22 mouse cellular contexts compared by ENCODE assay signal in the genomic region with DNA sequence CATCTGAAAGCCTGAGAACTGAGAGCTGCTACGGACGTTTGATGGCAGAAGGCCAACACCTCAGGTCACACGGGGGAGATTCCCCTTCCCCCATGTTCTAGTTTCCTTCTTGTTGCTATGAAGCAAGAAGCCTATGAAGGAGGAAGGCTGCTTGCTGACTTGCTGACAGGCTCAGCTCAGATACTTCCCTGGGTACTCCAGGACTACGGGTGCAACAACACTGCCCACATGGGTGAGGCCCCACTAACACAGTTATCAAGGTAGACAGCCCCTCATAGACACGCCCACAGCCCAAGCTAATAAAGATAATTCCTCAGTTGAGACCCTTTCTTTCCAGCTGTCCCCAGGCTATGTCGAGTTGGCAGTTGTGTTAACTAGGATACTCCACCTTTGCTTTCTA. TPM values are rescaled to one million over a fixed set of nuclear protein-coding genes. Genes with fewer than 3 reads are reported as not detected.
A peak's percentile ranks its signal among the peaks of the same experiment; 100 is the strongest.
DNase-seq lines count a peak whose midpoint lies in the region; ATAC-seq and TF ChIP-seq lines count a peak whose summit lies in the region.
"Had no signal": no experiment of that assay in that cellular context is flagged by ENCODE, and none has a peak within 500 bp of the region (broad histone marks: within the 10 kb centered on the region; RNA-seq: fewer than 3 reads in every experiment).

No protein-coding gene starts in this region.

- DNase-seq in heart, postnatal 36 days: no peak
- peak; percentile 32 for DNase-seq in G1E (ENCODE audit: low spot score)
- no peak for DNase-seq in urinary bladder, postnatal 14 days (ENCODE audit: low spot score)
- no peak for DNase-seq in adrenal gland, adult 8-10 months
- DNase-seq in right cerebral cortex, postnatal 25 days: no peak
- DNase-seq: cerebellum, postnatal 25 days; gastrocnemius, postnatal 14 days; kidney, adult 9 months; layer of hippocampus, adult 9-11 months; lung, postnatal 10 days; spleen, adult 18-20 months had no signal

- no peak for ATAC-seq in heart, embryonic 13.5 days (ENCODE audit: extremely low read depth, insufficient number of reproducible peaks, low FRiP score, low TSS enrichment)
- peak; percentile 59 for ATAC-seq in G1E (ENCODE audit: extremely low read depth, insufficient number of reproducible peaks, low FRiP score, poor library complexity, severe bottlenecking)
- ATAC-seq in liver, embryonic 16.5 days (ENCODE audit: low read depth): peak; percentile 89
- ATAC-seq: forebrain, embryonic 15.5 days; midbrain, embryonic 13.5 days; Patski had no signal

- peaks cover 28% of the 10 kb centered on the region for H3K4me1 ChIP-seq in heart, embryonic 13.5 days
- H3K4me1 ChIP-seq in G1E (ENCODE audit: insufficient read depth, low read depth, low read length): peaks cover 45% of the 10 kb centered on the region
- H3K4me1 ChIP-seq in erythroblast, embryonic 14.5 days (ENCODE audit: control insufficient read depth): peaks cover 38% of the 10 kb centered on the region
- H3K4me1 ChIP-seq in liver, embryonic 16.5 days (ENCODE audit: control insufficient read depth, low read depth, low read length): peaks cover 27% of the 10 kb centered on the region
- H3K4me1 ChIP-seq: forebrain, embryonic 15.5 days; hindbrain, embryonic 13.5 days; midbrain, embryonic 13.5 days had no signal

- intact Hi-C loops in heart, postnatal 36 days (cut with DNase I): no loop called here

- 24% methylated on average over 6 of the region's 6 CpGs for WGBS in heart, embryonic 13.5 days
- WGBS in liver, embryonic 16.5 days (ENCODE audit: insufficient replicate concordance): 20% methylated on average over 6 of the region's 6 CpGs

- no peak overlapping the region for H3K4me3 ChIP-seq in heart, embryonic 13.5 days
- no peak overlapping the region; the same call in 1 of the 2 replicates for H3K4me3 ChIP-seq in G1E (ENCODE audit: low read depth, low read length)
- H3K4me3 ChIP-seq in erythroblast, embryonic 14.5 days (replicated peaks): peak overlapping the region; percentile 47
- H3K4me3 ChIP-seq in liver, embryonic 16.5 days (ENCODE audit: low read depth, low read length): peak overlapping the region; percentile 6
- H3K4me3 ChIP-seq: embryonic facial prominence, embryonic 13.5 days; forebrain, embryonic 15.5 days; hindbrain, embryonic 13.5 days; midbrain, embryonic 13.5 days had no signal

- H3K36me3 ChIP-seq in heart, embryonic 13.5 days: no peaks in the 10 kb centered on the region
- peaks cover 12% of the 10 kb centered on the region for H3K36me3 ChIP-seq in G1E (replicated peaks)
- no peaks in the 10 kb centered on the region for H3K36me3 ChIP-seq in erythroblast, embryonic 14.5 days (ENCODE audit: control insufficient read depth)
- H3K36me3 ChIP-seq in liver, embryonic 16.5 days (ENCODE audit: control insufficient read depth, insufficient read depth): no peaks in the 10 kb centered on the region
- H3K36me3 ChIP-seq: embryonic facial prominence, embryonic 13.5 days; forebrain, embryonic 15.5 days; hindbrain, embryonic 13.5 days; midbrain, embryonic 13.5 days had no signal

- no peak overlapping the region for H3K9ac ChIP-seq in heart, embryonic 13.5 days
- H3K9ac ChIP-seq in liver, embryonic 16.5 days (ENCODE audit: low read depth, low read length): peak overlapping the region; percentile 54; the same call in 1 of the 2 replicates
- H3K9ac ChIP-seq: embryonic facial prominence, embryonic 13.5 days; forebrain, embryonic 15.5 days; hindbrain, embryonic 13.5 days; midbrain, embryonic 13.5 days had no signal

- no peaks in the 10 kb centered on the region for H3K27me3 ChIP-seq in heart, embryonic 13.5 days (replicated peaks)
- H3K27me3 ChIP-seq in G1E (ENCODE audit: insufficient read depth, low read length): peaks cover 3% of the 10 kb centered on the region; the same call in 1 of the 2 replicates
- H3K27me3 ChIP-seq in erythroblast, embryonic 14.5 days (ENCODE audit: control insufficient read depth): no peaks in the 10 kb centered on the region
- no peaks in the 10 kb centered on the region for H3K27me3 ChIP-seq in liver, embryonic 16.5 days (ENCODE audit: control insufficient read depth, insufficient read depth, low read depth, low read length)
- H3K27me3 ChIP-seq: embryonic facial prominence, embryonic 13.5 days; forebrain, embryonic 15.5 days; hindbrain, embryonic 13.5 days; midbrain, embryonic 13.5 days; Patski had no signal

- 0 out of 2 replicates have a peak overlapping the region, but pooled peaks have one; percentile 36 for H3K27ac ChIP-seq in heart, embryonic 13.5 days (replicated peaks)
- H3K27ac ChIP-seq in liver, embryonic 16.5 days (ENCODE audit: low read length): peak overlapping the region; percentile 77
- H3K27ac ChIP-seq: embryonic facial prominence, embryonic 13.5 days; forebrain, embryonic 15.5 days; hindbrain, embryonic 13.5 days; midbrain, embryonic 13.5 days had no signal

- H3K4me2 ChIP-seq in heart, embryonic 13.5 days: no peak overlapping the region
- H3K4me2 ChIP-seq in liver, embryonic 16.5 days (ENCODE audit: low read depth, low read length): peak overlapping the region; percentile 57
- H3K4me2 ChIP-seq: embryonic facial prominence, embryonic 13.5 days; forebrain, embryonic 15.5 days; hindbrain, embryonic 13.5 days; midbrain, embryonic 13.5 days had no signal

- no peaks in the 10 kb centered on the region for H3K9me3 ChIP-seq in heart, embryonic 13.5 days
- no peaks in the 10 kb centered on the region for H3K9me3 ChIP-seq in G1E (replicated peaks)
- H3K9me3 ChIP-seq in erythroblast, embryonic 14.5 days (ENCODE audit: control insufficient read depth, low read length): no peaks in the 10 kb centered on the region
- H3K9me3 ChIP-seq in liver, embryonic 16.5 days (replicated peaks; ENCODE audit: control insufficient read depth, low read length): no peaks in the 10 kb centered on the region
- H3K9me3 ChIP-seq: embryonic facial prominence, embryonic 13.5 days; forebrain, embryonic 15.5 days; hindbrain, embryonic 13.5 days; midbrain, embryonic 13.5 days had no signal

- no peak for TF ChIP-seq CTCF in G1E (IDR thresholded peaks at IDR 0.05; ENCODE audit: low read depth, low read length)

RNA-seq across cellular contexts. Expression of a gene that starts 2.6 kb away (rescaled TPM):
- polyA plus RNA-seq in heart, embryonic 13.5 days (2015; fragmentation: Nextera tagmentation; extraction: Ambion mirVana): not detected in 2 replicates
- total RNA-seq in heart, postnatal 36 days (2021): not detected
- total RNA-seq in G1E (2014; fragmentation: Nextera tagmentation): not detected in 2 replicates
- 0.44 and 0.52 TPM in 2 replicates for total RNA-seq in G1E (2017)
- not detected in 2 replicates for polyA plus RNA-seq in G1E (2012)
- polyA plus RNA-seq in erythroblast, embryonic 14.5 days (2012): not detected in 2 replicates
- polyA plus RNA-seq in liver, embryonic 16.5 days (2015; fragmentation: Nextera tagmentation; extraction: Ambion mirVana): not detected in 2 replicates
- not detected for total RNA-seq in adrenal gland, adult 8-10 months (2022)
- total RNA-seq: adrenal gland, adult 18-20 months; gastrocnemius, postnatal 14 days; left cerebral cortex, postnatal 36 days had no signal
- polyA plus RNA-seq: C2C12; forebrain, embryonic 15.5 days; hindbrain, embryonic 13.5 days; midbrain, embryonic 13.5 days had no signal

RNA-seq across cellular contexts. Expression of a gene that starts 31.7 kb away (rescaled TPM):
- 2.3 and 2.8 TPM in 2 replicates for polyA plus RNA-seq in heart, embryonic 13.5 days (2015; fragmentation: Nextera tagmentation; extraction: Ambion mirVana)
- 1 to 10 TPM; 1.6 to 2.4 TPM for total RNA-seq in heart, postnatal 36 days (2021)
- total RNA-seq in G1E (2014; fragmentation: Nextera tagmentation) (not detected in 2 replicates), G1E (2017) (1.8 and 2.1 TPM in 2 replicates)
- 0.09 and 0.10 TPM in 2 replicates for polyA plus RNA-seq in G1E (2012)
- polyA plus RNA-seq in erythroblast, embryonic 14.5 days (2012): not detected in 2 replicates
- polyA plus RNA-seq in liver, embryonic 16.5 days (2015; fragmentation: Nextera tagmentation; extraction: Ambion mirVana): 0.25 and 0.37 TPM in 2 replicates
- 1 to 10 TPM in 1 of 4 experiments, under 1 TPM in 3; 0.42 to 1.3 (median 0.68) TPM for total RNA-seq in adrenal gland, adult 8-10 months (2022)
- polyA plus RNA-seq: Patski had no signal

RNA-seq across cellular contexts. Expression of a gene that starts 38.3 kb away (rescaled TPM):
- not detected in 2 replicates for polyA plus RNA-seq in heart, embryonic 13.5 days (2015; fragmentation: Nextera tagmentation; extraction: Ambion mirVana)
- not detected for total RNA-seq in heart, postnatal 36 days (2021)
- total RNA-seq in G1E (2014; fragmentation: Nextera tagmentation): not detected in 2 replicates
- total RNA-seq in G1E (2017): 1.4 and 1.6 TPM in 2 replicates
- polyA plus RNA-seq in G1E (2012): not detected in 2 replicates
- polyA plus RNA-seq in erythroblast, embryonic 14.5 days (2012): not detected in 2 replicates
- 4.4 and 4.8 TPM in 2 replicates for polyA plus RNA-seq in liver, embryonic 16.5 days (2015; fragmentation: Nextera tagmentation; extraction: Ambion mirVana)
- not detected for total RNA-seq in adrenal gland, adult 8-10 months (2022)
- total RNA-seq: adrenal gland, adult 18-20 months; gastrocnemius, postnatal 14 days; left cerebral cortex, postnatal 36 days had no signal
- polyA plus RNA-seq: C2C12; forebrain, embryonic 15.5 days; hindbrain, embryonic 13.5 days; midbrain, embryonic 13.5 days had no signal

Comparison
In these comparisons a context has a peak if more than half of its experiments do, and no peak if none do; other contexts are left out.
1. H3K4me3 ChIP-seq: peak in erythroblast, embryonic 14.5 days (single experiment) and liver, embryonic 16.5 days (single experiment); none in heart, embryonic 13.5 days (single experiment) and G1E (single experiment).